Mouse (Mus musculus): ENCODE measurements around the gene Mff.

DNA sequence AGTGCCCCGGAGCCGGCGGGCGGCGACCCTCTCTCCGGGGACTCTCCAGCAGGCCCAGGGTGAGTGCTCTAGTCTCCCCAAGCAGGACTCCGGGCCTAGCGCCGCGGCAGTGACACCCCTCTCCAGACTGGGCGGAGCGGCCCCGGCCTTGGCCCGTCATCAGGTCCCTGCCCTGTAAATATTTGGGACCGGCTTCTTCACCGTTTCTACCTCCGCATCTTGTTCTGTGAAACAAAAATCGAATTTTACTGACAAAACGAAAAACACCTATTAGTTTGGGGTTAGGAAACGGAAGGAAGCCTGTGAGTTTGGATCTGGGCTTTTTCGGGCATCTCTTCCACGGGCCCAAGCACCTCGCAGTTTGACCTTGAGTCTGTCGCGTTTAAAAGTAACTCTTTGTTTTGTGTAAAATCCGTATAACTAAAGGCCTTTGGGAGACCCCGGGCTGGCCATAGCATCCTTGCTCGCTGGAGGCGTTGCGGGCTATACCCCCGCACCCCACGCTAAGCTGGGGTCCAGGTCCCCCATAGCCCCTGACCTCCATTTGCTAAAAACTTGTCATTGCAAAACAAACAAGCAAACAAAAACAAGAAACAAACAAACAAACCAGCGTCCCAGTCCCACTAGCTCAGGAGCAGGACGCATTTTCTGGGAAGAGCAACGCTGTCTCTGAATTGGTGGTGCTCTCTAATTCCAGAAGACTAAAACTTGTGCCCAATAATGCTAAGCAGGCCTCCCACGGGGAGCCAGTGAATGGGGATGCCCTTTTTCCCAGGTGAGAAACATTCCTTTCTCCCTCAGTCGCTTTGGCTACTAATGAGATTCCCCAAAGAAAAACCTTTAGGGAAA is 560 bp downstream of the Mff start:
- no peak for TF ChIP-seq CTCF (IDR thresholded peaks at IDR 0.05; ENCODE audit: insufficient read depth, low read depth, low read length)
- no peak for TF ChIP-seq POLR2A (IDR thresholded peaks at IDR 0.05; ENCODE audit: insufficient read depth, low read depth, low read length)
